Mouse (Mus musculus): ENCODE results near the gene A26c2.

The A26c2 gene

GRCm38 (mm10) chr7:62823573-62823972, at the start of gene A26c2:
TSS of gene A26c2 (minus strand) at chr7:62823673.
- in situ Hi-C loops (cut with MboI; ENCODE audit: low pct_unique_long_range_greater_than_20kb in 1 of 2, low sequenced_read_pairs in 2 of 2, unreplicated experiment in 1 of 2) = no loop called here

GRCm38 (mm10) chr7:62851471-62851870, 28.0 kb upstream of the A26c2 start:
- in situ Hi-C loops (cut with MboI; ENCODE audit: low pct_unique_long_range_greater_than_20kb in 1 of 2, low sequenced_read_pairs in 2 of 2, unreplicated experiment in 1 of 2) = no loop called here
